In genomic region chr7:127895442-127895841, GRCm38 (mm10) we compare ENCODE assay signal across 8 mouse cellular contexts. TPM values are rescaled to one million over a fixed set of nuclear protein-coding genes. Genes with fewer than 3 reads are reported as not detected.
DNase-seq lines count a peak whose midpoint lies in the region; ATAC-seq lines count a peak whose summit lies in the region.

TSS of gene Gm21974 (minus strand) at chr7:127895454.
TSS of gene Vkorc1 (minus strand) at chr7:127895617.

- ATAC-seq in intestine, embryonic 16.5 days: peak; percentile 92

- DNase-seq in adrenal gland, postnatal 10 days: peak; percentile 96
- DNase-seq in embryo, embryonic 9.5 days (ENCODE audit: extremely low spot score): peak; percentile 94
- peak; percentile 87 to 92 for DNase-seq in gastrocnemius, postnatal 4 days (ENCODE audit: low spot score in 2 of 2)
- DNase-seq in left cerebral cortex, postnatal 25 days (ENCODE audit: low spot score in 2 of 2): peak; percentile 95 to 98
- peak; percentile 96 for DNase-seq in mesoderm, embryonic 11.5 days (ENCODE audit: low read depth, low spot score)
- DNase-seq in right cerebral cortex, postnatal 25 days: peak; percentile 94
- DNase-seq in urinary bladder, postnatal 36 days (ENCODE audit: low spot score in 2 of 2): peak; percentile 92 to 97

- H3K4me2 ChIP-seq in intestine, embryonic 16.5 days (ENCODE audit: low read depth, low read length): peak within 1 kb of the TSS; percentile 86

- peak within 1 kb of the TSS; percentile 92 for H3K27ac ChIP-seq in intestine, embryonic 16.5 days (ENCODE audit: low read length)

- under 1% methylated on average over 26 of the region's 26 CpGs for WGBS in intestine, embryonic 16.5 days

- H3K36me3 ChIP-seq in intestine, embryonic 16.5 days (ENCODE audit: control insufficient read depth, insufficient read depth, low read length): no peaks in the 10 kb centered on the region

- peak within 1 kb of the TSS; percentile 79 for H3K9ac ChIP-seq in intestine, embryonic 16.5 days (ENCODE audit: low read depth, low read length)

- intact Hi-C loops in left cerebral cortex, postnatal 25 days (cut with DNase I): loop anchor here (2.0 kb wide), 1 partner anchor 19 kb away; the partner anchor contains the start of genes Zfp646 and Zfp668

- peak within 1 kb of the TSS; percentile 72 for H3K4me3 ChIP-seq in intestine, embryonic 16.5 days (ENCODE audit: low read length)

- no peaks in the 10 kb centered on the region for H3K9me3 ChIP-seq in intestine, embryonic 16.5 days (ENCODE audit: control insufficient read depth, low read length)

- peaks cover 18% of the 10 kb centered on the region for H3K4me1 ChIP-seq in intestine, embryonic 16.5 days (ENCODE audit: control insufficient read depth, insufficient read depth, low read length)

- H3K27me3 ChIP-seq in intestine, embryonic 16.5 days (replicated peaks; ENCODE audit: control insufficient read depth, insufficient read depth, low read length): no peaks in the 10 kb centered on the region

RNA-seq across cellular contexts. Expression of gene Gm21974, which starts in this region (rescaled TPM):
- total RNA-seq in adrenal gland, postnatal 10 days (2021): not detected
- not detected for total RNA-seq in gastrocnemius, postnatal 4 days (2021)
- polyA plus RNA-seq in intestine, embryonic 16.5 days (2015; fragmentation: Nextera tagmentation; extraction: Ambion mirVana): not detected in 2 replicates
- not detected for total RNA-seq in left cerebral cortex, postnatal 25 days (2021)

RNA-seq across cellular contexts. Expression of gene Vkorc1, which starts in this region (rescaled TPM):
- total RNA-seq in adrenal gland, postnatal 10 days (2021): 100 to 1,000 TPM in 1 of 2 experiments, 10 to 100 TPM in 1; 84.3 to 112 TPM
- total RNA-seq in gastrocnemius, postnatal 4 days (2021): 10 to 100 TPM; 62.4 to 71.8 TPM
- 260 and 261 TPM in 2 replicates for polyA plus RNA-seq in intestine, embryonic 16.5 days (2015; fragmentation: Nextera tagmentation; extraction: Ambion mirVana)
- total RNA-seq in left cerebral cortex, postnatal 25 days (2021): 10 to 100 TPM; 22.9 to 26.0 TPM

Comparison
In these comparisons a context has a peak if more than half of its experiments do, and no peak if none do; other contexts are left out.
1. Peak in every context shown above with its lines: DNase-seq, ATAC-seq, H3K4me3 ChIP-seq and H3K27ac ChIP-seq.